Mouse (Mus musculus) monocyte, adult 2 months (primary cell): Measurements from ENCODE around the gene Srebf1.

ENCODE experiments used
- DNase-seq, 2 experiments: peaks; one replicate each; pipeline ENCODE4 v3.0.0; 2022; ENCODE audit warnings: low spot score in 2 of 2, low read depth in 1 of 2

The Srebf1 gene

GRCm38 (mm10) chr11:60150677-60151076, 71.7 kb downstream of the Srebf1 start:
- DNase-seq: no peak
